Mouse (Mus musculus) small intestine, adult 2 months (tissue): Measurements from ENCODE around the gene Fcho2. TPM values are rescaled to one million over a fixed set of nuclear protein-coding genes. Genes with fewer than 3 reads are reported as not detected.

Experiments
- H3K27ac ChIP-seq: fragments of 200-500 bp; 2 replicates; pipeline ENCODE4 v1.5.1; 2012; ENCODE audit warnings: low read depth, low read length, control low read depth, inconsistent platforms; ENCODE audit not compliant: insufficient read depth
- H3K27me3 ChIP-seq: fragments of 200-500 bp; 2 replicates; pipeline ENCODE4 v1.6.1; 2012; ENCODE audit warnings: mild to moderate bottlenecking, moderate library complexity, low read length, inconsistent platforms; ENCODE audit not compliant: control insufficient read depth, insufficient read depth
- H3K36me3 ChIP-seq: fragments of 200-500 bp; 2 replicates; pipeline ENCODE4 v1.6.1; 2012; ENCODE audit warnings: mild to moderate bottlenecking, low read length, control low read depth, inconsistent platforms; ENCODE audit not compliant: control insufficient read depth, insufficient read depth
- H3K4me1 ChIP-seq: fragments of 200-500 bp; 2 replicates; pipeline ENCODE4 v1.6.1; 2012; ENCODE audit warnings: low read length, inconsistent platforms, mixed read lengths; ENCODE audit not compliant: control insufficient read depth, insufficient read depth, insufficient read length
- H3K4me3 ChIP-seq: fragments of 200-500 bp; 2 replicates; pipeline ENCODE4 v1.5.1; 2012; ENCODE audit warnings: low read depth, mild to moderate bottlenecking, control low read depth, inconsistent platforms, low read length, moderate library complexity
- CTCF ChIP-seq: fragments of 200-500 bp; IDR thresholded peaks from 2 replicates; pipeline ENCODE4 v1.5.1; 2012; ENCODE audit warnings: low read depth, mild to moderate bottlenecking, control low read depth, inconsistent platforms, low read length, moderate library complexity, mixed read lengths; ENCODE audit not compliant: insufficient replicate concordance, insufficient read length; ENCODE audit errors: extremely low read depth
- POLR2A ChIP-seq: fragments of 200-500 bp; IDR thresholded peaks from 2 replicates; pipeline ENCODE4 v1.6.1; 2012; ENCODE audit warnings: low read depth, mild to moderate bottlenecking, control low read depth, inconsistent platforms, low read length, moderate library complexity
- WGBS: fragments of 180-500 bp; shearing (Covaris S2); methylation state at CpG from one replicate; pipeline ENCODE4 v1.1.7; 2018; 5-methylcytosine and 5-hydroxymethylcytosine counted together
- polyA plus RNA-seq: library from polyadenylated mRNA; depleted of rRNA; stranded (reverse); fragments of >200 nt; gene quantifications from 2 replicates; pipeline ENCODE4 v1.2.3, GENCODE M21; 2012

Gene Fcho2
- polyA plus RNA-seq, 1 experiment, result 8.5 TPM

- no peaks in the 10 kb centered on the region for H3K27me3 ChIP-seq
- H3K4me3 ChIP-seq, result no peak overlapping the region
- WGBS, result 86% methylated on average over 9 of the region's 9 CpGs
- TF ChIP-seq POLR2A (no peak), CTCF (no peak)
- peak overlapping the region; percentile 21; the same call in 1 of the 2 replicates for H3K27ac ChIP-seq
- H3K4me1 ChIP-seq, result peaks cover 26% of the 10 kb centered on the region; the same call in 1 of the 2 replicates
- H3K36me3 ChIP-seq, result no peaks in the 10 kb centered on the region
Observed at GRCm38 (mm10) chr13:98816571-98816970, 1.3 kb upstream of the Fcho2 start.

- WGBS, result under 1% methylated on average over 77 of the region's 81 CpGs
- Histone ChIP-seq H3K27me3 (no peaks in the 10 kb centered on the region), H3K36me3 (no peaks in the 10 kb centered on the region), H3K4me3 (peak overlapping the region; percentile 89), H3K27ac (peak overlapping the region; percentile 90), H3K4me1 (peaks cover 18% of the 10 kb centered on the region; the same call in 1 of the 2 replicates)
- no peak for TF ChIP-seq CTCF
- no peak for TF ChIP-seq POLR2A
Observed at GRCm38 (mm10) chr13:98814275-98815040, 791 bp downstream of the Fcho2 start.

- Histone ChIP-seq H3K36me3 (no peaks in the 10 kb centered on the region), H3K4me3 (peak overlapping the region; percentile 42; the same call in 1 of the 2 replicates), H3K4me1 (peaks cover 14% of the 10 kb centered on the region; the same call in 1 of the 2 replicates), H3K27me3 (no peaks in the 10 kb centered on the region), H3K27ac (peak overlapping the region; percentile 90)
- TF ChIP-seq CTCF (no peak), POLR2A (no peak)
- whole genome bisulfite sequencing, result 10% methylated on average over 12 of the region's 12 CpGs
Observed at GRCm38 (mm10) chr13:98813596-98814274, 1.5 kb downstream of the Fcho2 start.

- WGBS, result 38% methylated on average over 2 of the region's 2 CpGs
Observed at GRCm38 (mm10) chr13:98813167-98813566, 2.1 kb downstream of the Fcho2 start.

GRCm38 (mm10) chr13:98812285-98812684 is 3.0 kb downstream of the Fcho2 start:
- no peaks in the 10 kb centered on the region for H3K27me3 ChIP-seq
- no peak overlapping the region for H3K4me3 ChIP-seq
- no peaks in the 10 kb centered on the region for H3K36me3 ChIP-seq
- 52% methylated on average over 4 of the region's 4 CpGs for WGBS
- H3K27ac ChIP-seq, result peak overlapping the region; percentile 24
- TF ChIP-seq POLR2A, result no peak
- peaks cover 8% of the 10 kb centered on the region; the same call in 1 of the 2 replicates for H3K4me1 ChIP-seq

More at GRCm38 (mm10) chr13:98813167-98813566, 2.1 kb downstream of the Fcho2 start:
- TF ChIP-seq POLR2A, result no peak
- no peak for TF ChIP-seq CTCF
- no peaks in the 10 kb centered on the region for H3K27me3 ChIP-seq
- no peaks in the 10 kb centered on the region for H3K36me3 ChIP-seq
- H3K4me1 ChIP-seq, result peaks cover 13% of the 10 kb centered on the region; the same call in 1 of the 2 replicates
- H3K4me3 ChIP-seq, result no peak overlapping the region
- H3K27ac ChIP-seq, result no peak overlapping the region

- TF ChIP-seq CTCF (no peak), POLR2A (no peak)
- Histone ChIP-seq H3K36me3 (peaks cover 3% of the 10 kb centered on the region), H3K27ac (peak overlapping the region; percentile 86), H3K27me3 (no peaks in the 10 kb centered on the region), H3K4me1 (peaks cover 8% of the 10 kb centered on the region; the same call in 1 of the 2 replicates), H3K4me3 (no peak overlapping the region)
- 19% methylated on average over 6 of the region's 6 CpGs for WGBS
Observed at GRCm38 (mm10) chr13:98810143-98810542, 5.1 kb downstream of the Fcho2 start.

GRCm38 (mm10) chr13:98809087-98809486 is 6.2 kb downstream of the Fcho2 start:
- peaks cover 9% of the 10 kb centered on the region for H3K36me3 ChIP-seq
- H3K27me3 ChIP-seq, result no peaks in the 10 kb centered on the region
- no peak overlapping the region for H3K4me3 ChIP-seq
- no peak overlapping the region for H3K27ac ChIP-seq
- TF ChIP-seq CTCF (no peak), POLR2A (no peak)
- 24% methylated on average over 1 of the region's 1 CpGs for WGBS
- peaks cover 8% of the 10 kb centered on the region; the same call in 1 of the 2 replicates for H3K4me1 ChIP-seq
